Comparison of ENCODE assay signal across 22 mouse cellular contexts in the genomic region with DNA sequence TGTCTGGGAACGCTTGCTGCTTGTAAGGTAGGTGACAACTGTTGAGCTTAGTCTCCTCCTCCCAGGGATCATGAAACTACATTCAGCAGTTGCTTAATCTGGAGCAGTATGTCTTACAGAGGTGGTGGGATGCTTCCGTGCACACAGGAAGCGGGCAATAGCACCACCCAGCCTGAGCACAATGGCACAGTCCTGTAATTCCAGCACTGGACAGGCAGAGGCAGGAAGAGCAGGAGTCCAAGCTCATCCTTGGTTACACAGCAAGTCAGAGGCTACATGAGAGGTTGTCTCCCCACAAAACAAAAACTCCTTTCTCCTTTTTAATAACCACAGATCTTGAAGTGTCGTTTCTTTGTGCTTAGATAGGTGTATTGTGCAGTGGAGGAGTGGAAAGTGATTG.
DNase-seq lines count a peak whose midpoint lies in the region; ATAC-seq and TF ChIP-seq lines count a peak whose summit lies in the region.
"Had no signal": no experiment of that assay in that cellular context is flagged by ENCODE, and none has a peak within 500 bp of the region (broad histone marks: within the 10 kb centered on the region; RNA-seq: fewer than 3 reads in every experiment).

No protein-coding gene starts in this region.

- no peak for TF ChIP-seq CTCF in gastrocnemius, adult 2 months (IDR thresholded peaks at IDR 0.05)

- no peaks in the 10 kb centered on the region for H3K36me3 ChIP-seq in kidney, embryonic 15.5 days
- H3K36me3 ChIP-seq in liver, embryonic 12.5 days = no peaks in the 10 kb centered on the region
- H3K36me3 ChIP-seq in liver, embryonic 11.5 days (ENCODE audit: control insufficient read depth, insufficient read depth, low read length) = no peaks in the 10 kb centered on the region
- H3K36me3 ChIP-seq: forebrain, embryonic 12.5 days; G1E; hindbrain, embryonic 13.5 days; limb, embryonic 10.5 days; limb, embryonic 15.5 days had no signal

- peak overlapping the region; percentile 4; the same call in 1 of the 2 replicates for H3K27ac ChIP-seq in gastrocnemius, adult 2 months
- H3K27ac ChIP-seq in kidney, embryonic 15.5 days = no peak overlapping the region
- peak overlapping the region; percentile 80 for H3K27ac ChIP-seq in liver, embryonic 12.5 days
- H3K27ac ChIP-seq in liver, embryonic 11.5 days (ENCODE audit: low read depth, low read length) = no peak overlapping the region
- H3K27ac ChIP-seq: forebrain, embryonic 12.5 days; hindbrain, embryonic 13.5 days; limb, embryonic 10.5 days; limb, embryonic 15.5 days had no signal

- no peaks in the 10 kb centered on the region for H3K27me3 ChIP-seq in kidney, embryonic 15.5 days
- no peaks in the 10 kb centered on the region for H3K27me3 ChIP-seq in liver, embryonic 12.5 days (replicated peaks)
- no peaks in the 10 kb centered on the region for H3K27me3 ChIP-seq in liver, embryonic 11.5 days (replicated peaks; ENCODE audit: control insufficient read depth, insufficient read depth, low read length)
- H3K27me3 ChIP-seq: forebrain, embryonic 12.5 days; hindbrain, embryonic 13.5 days; limb, embryonic 15.5 days had no signal

- H3K4me2 ChIP-seq in kidney, embryonic 15.5 days = no peak overlapping the region
- no peak overlapping the region for H3K4me2 ChIP-seq in liver, embryonic 12.5 days
- H3K4me2 ChIP-seq in liver, embryonic 11.5 days = no peak overlapping the region
- H3K4me2 ChIP-seq: forebrain, embryonic 12.5 days; hindbrain, embryonic 13.5 days; limb, embryonic 15.5 days had no signal

- 66% methylated on average over 4 of the region's 4 CpGs for WGBS in kidney, embryonic 15.5 days
- 66% methylated on average over 4 of the region's 4 CpGs for WGBS in liver, embryonic 12.5 days (ENCODE audit: insufficient replicate concordance)
- 81% methylated on average over 4 of the region's 4 CpGs for WGBS in liver, embryonic 11.5 days

- H3K9me3 ChIP-seq in kidney, embryonic 15.5 days (replicated peaks) = no peaks in the 10 kb centered on the region
- no peaks in the 10 kb centered on the region for H3K9me3 ChIP-seq in liver, embryonic 12.5 days (replicated peaks)
- H3K9me3 ChIP-seq in liver, embryonic 11.5 days (ENCODE audit: control insufficient read depth, low read length) = no peaks in the 10 kb centered on the region
- H3K9me3 ChIP-seq: forebrain, embryonic 12.5 days; hindbrain, embryonic 13.5 days; limb, embryonic 10.5 days; limb, embryonic 15.5 days had no signal

- H3K4me3 ChIP-seq in gastrocnemius, adult 2 months = no peak overlapping the region
- no peak overlapping the region for H3K4me3 ChIP-seq in kidney, embryonic 15.5 days (replicated peaks)
- H3K4me3 ChIP-seq in liver, embryonic 12.5 days = no peak overlapping the region
- no peak overlapping the region for H3K4me3 ChIP-seq in liver, embryonic 11.5 days (ENCODE audit: low read depth, low read length)
- H3K4me3 ChIP-seq: forebrain, embryonic 12.5 days; hindbrain, embryonic 13.5 days; limb, embryonic 10.5 days; limb, embryonic 15.5 days had no signal

- 0 out of 2 replicates have a peak, but pooled peaks have one; percentile 15 for ATAC-seq in kidney, embryonic 15.5 days (replicated peaks; ENCODE audit: low FRiP score)
- ATAC-seq in liver, embryonic 12.5 days = no peak
- ATAC-seq in liver, embryonic 11.5 days (replicated peaks; ENCODE audit: low FRiP score) = no peak
- ATAC-seq: intestine, embryonic 16.5 days had no signal

- no peak overlapping the region for H3K9ac ChIP-seq in kidney, embryonic 15.5 days
- no peak overlapping the region for H3K9ac ChIP-seq in liver, embryonic 12.5 days
- no peak overlapping the region for H3K9ac ChIP-seq in liver, embryonic 11.5 days (ENCODE audit: low read depth, low read length)
- H3K9ac ChIP-seq: forebrain, embryonic 12.5 days; hindbrain, embryonic 13.5 days; limb, embryonic 15.5 days; liver, postnatal 0 days had no signal

- H3K4me1 ChIP-seq in kidney, embryonic 15.5 days = peaks cover 43% of the 10 kb centered on the region
- H3K4me1 ChIP-seq in liver, embryonic 12.5 days = peaks cover 59% of the 10 kb centered on the region
- H3K4me1 ChIP-seq in liver, embryonic 11.5 days (replicated peaks; ENCODE audit: control insufficient read depth, insufficient read depth, low read length) = peaks cover 33% of the 10 kb centered on the region

- DNase-seq in gastrocnemius, adult 2 months = no peak
- no peak for DNase-seq in gastrocnemius, postnatal 14 days
- no peak for DNase-seq in kidney, adult 18-20 months
- DNase-seq in liver, embryonic 11.5 days (ENCODE audit: low spot score) = no peak
- peak; percentile 36 for DNase-seq in lung, postnatal 10 days
- DNase-seq: adrenal gland, adult 8-10 months; cerebellum, adult 2 months; cerebellum, postnatal 14 days; gastrocnemius, postnatal 25 days; heart, postnatal 4 days; liver, postnatal 0 days; midbrain, embryonic 14.5 days; thymus, adult 2 months; thymus, postnatal 36 days had no signal

- intact Hi-C loops in gastrocnemius, adult 2 months (cut with DNase I) = no loop called here
- intact Hi-C loops in gastrocnemius, postnatal 14 days (cut with DNase I; ENCODE audit: low total_unique reads) = no loop called here

Comparison
In these comparisons a context has a peak if more than half of its experiments do, and no peak if none do; other contexts are left out.
1. H3K27ac ChIP-seq: peak in gastrocnemius, adult 2 months (single experiment) and liver, embryonic 12.5 days (single experiment); none in kidney, embryonic 15.5 days (single experiment) and liver, embryonic 11.5 days (single experiment).